ENCODE assay signal across 25 mouse cellular contexts in the genomic region with DNA sequence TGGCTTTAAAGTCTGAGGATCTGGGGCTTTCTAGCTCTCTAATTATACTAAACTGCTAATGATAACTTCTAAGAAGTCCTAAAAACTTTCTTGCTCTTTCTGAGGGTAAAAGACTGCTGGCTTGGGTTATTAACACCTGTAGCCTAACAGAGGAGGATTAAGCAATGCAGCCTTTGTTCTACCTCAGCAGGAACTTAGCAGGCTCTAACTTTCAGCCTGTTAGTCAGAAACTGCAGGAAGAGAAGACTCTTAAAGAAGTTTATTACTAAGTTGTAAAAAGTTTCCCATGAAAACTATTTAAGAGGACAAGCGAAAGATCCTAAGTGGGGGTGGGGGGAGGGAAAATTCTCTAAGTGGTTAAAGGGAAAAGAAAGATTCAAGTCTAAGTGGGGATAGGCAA. TPM values are rescaled to one million over a fixed set of nuclear protein-coding genes. Genes with fewer than 3 reads are reported as not detected.
"Had no signal": no experiment of that assay in that cellular context is flagged by ENCODE, and none has a peak within 500 bp of the region (broad histone marks: within the 10 kb centered on the region; RNA-seq: fewer than 3 reads in every experiment).

No protein-coding gene starts in this region.

- H3K9ac ChIP-seq: limb, embryonic 13.5 days; liver, embryonic 13.5 days; lung, embryonic 14.5 days; midbrain, embryonic 12.5 days; neural tube, embryonic 13.5 days had no signal

- H3K27me3 ChIP-seq: limb, embryonic 13.5 days; liver, embryonic 13.5 days; midbrain, embryonic 12.5 days; neural tube, embryonic 13.5 days had no signal

- H3K36me3 ChIP-seq: limb, embryonic 13.5 days; liver, embryonic 13.5 days; midbrain, embryonic 12.5 days; neural tube, embryonic 13.5 days had no signal

- H3K4me3 ChIP-seq: limb, embryonic 13.5 days; liver, embryonic 13.5 days; midbrain, embryonic 12.5 days; myocyte; neural tube, embryonic 13.5 days had no signal

- H3K9me3 ChIP-seq: limb, embryonic 13.5 days; liver, embryonic 13.5 days; midbrain, embryonic 12.5 days; neural tube, embryonic 13.5 days had no signal

- H3K4me2 ChIP-seq: limb, embryonic 13.5 days; liver, embryonic 13.5 days; lung, embryonic 14.5 days; midbrain, embryonic 12.5 days; neural tube, embryonic 13.5 days had no signal

- H3K4me1 ChIP-seq: liver, embryonic 13.5 days; midbrain, embryonic 12.5 days; neural tube, embryonic 13.5 days had no signal

- DNase-seq: kidney, postnatal 10 days; kidney, postnatal 36 days; liver; liver, embryonic 13.5 days; lung, embryonic 14.5 days; right cerebral cortex, postnatal 4 days; thymus, adult 2 months; thymus, postnatal 14 days had no signal

- H3K27ac ChIP-seq: hindbrain, postnatal 0 days; limb, embryonic 13.5 days; liver, embryonic 13.5 days; macrophage; midbrain, embryonic 12.5 days; neural tube, embryonic 13.5 days; stomach, postnatal 0 days had no signal

- ATAC-seq: hindbrain, postnatal 0 days; lung, postnatal 0 days; midbrain, embryonic 16.5 days had no signal

RNA-seq across cellular contexts. Expression of gene Slco1b2, which starts 39.3 kb away (rescaled TPM):
- total RNA-seq: hindbrain, postnatal 0 days; layer of hippocampus, adult 18-20 months; left cerebral cortex, postnatal 14 days; megakaryocyte, adult 5-6 weeks; monocyte, adult 5-6 weeks; neutrophil, adult 5-6 weeks had no signal
- polyA plus RNA-seq: hindbrain, postnatal 0 days; intestine, embryonic 14.5 days; kidney, embryonic 14.5 days; limb, embryonic 13.5 days; lung, embryonic 14.5 days; macrophage; midbrain, embryonic 16.5 days; myocyte; neural tube, embryonic 13.5 days; stomach, embryonic 14.5 days; thymus, adult 2 months had no signal
